Mouse (Mus musculus): ENCODE data around the gene Mrps30. TPM values are rescaled to one million over a fixed set of nuclear protein-coding genes. Genes with fewer than 3 reads are reported as not detected.
A peak's percentile ranks its signal among the peaks of the same experiment; 100 is the strongest.
"Not testable (repeated sequence)": the region's sequence is repeated elsewhere in the genome, so short reads cannot be mapped to it uniquely, and the experiment has no call there.

Gene Mrps30
- 7.4 and 9.9 TPM in 2 replicates for polyA plus RNA-seq (2012; ENCODE audit: insufficient read depth, low replicate concordance)

DNA sequence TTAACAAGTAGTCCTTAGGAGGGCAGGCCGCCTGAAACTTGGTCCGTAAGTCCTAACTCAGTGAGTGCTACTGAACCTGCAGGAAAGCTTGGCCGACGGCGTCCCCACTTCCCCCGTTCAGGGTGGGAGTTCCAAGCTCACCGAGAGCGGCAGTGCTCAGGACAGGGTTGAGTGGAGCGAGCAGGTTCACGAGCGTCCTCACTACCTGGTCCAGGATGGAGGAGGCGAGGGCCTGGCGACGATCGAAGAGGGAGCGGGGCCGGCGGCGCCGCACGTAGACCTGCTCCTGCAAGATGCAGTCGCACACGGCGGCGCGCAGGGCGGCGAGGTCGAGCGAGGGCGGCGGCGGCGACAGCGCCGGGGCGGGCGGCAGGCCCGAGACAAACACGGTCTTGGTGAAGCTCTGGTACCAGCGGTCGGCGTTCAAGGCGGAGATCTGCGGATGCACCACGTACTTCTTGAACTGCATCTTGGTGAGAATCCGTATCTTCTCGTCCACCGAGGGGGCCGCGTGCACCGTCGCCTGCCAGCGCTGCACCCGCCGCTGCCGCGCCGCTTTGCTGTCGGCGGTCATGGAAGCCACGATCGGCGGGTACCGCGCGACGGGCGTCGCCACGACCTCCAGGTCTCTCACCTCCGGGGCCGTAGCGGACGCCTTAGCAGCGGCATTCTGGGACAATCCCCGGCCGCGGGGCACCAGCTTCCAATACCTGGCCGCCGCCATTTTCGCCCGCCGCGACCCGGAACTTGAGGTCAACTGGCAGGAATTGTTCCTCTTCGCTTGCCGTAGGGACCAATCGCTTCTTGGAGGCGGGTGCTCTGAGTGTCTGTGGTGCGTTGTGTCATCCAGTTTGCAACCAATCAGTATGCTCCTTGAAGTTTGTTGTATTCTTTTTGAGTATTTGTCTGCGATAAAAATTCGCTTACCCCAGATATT lies at the start of gene Mrps30, which contains the start of gene B430218F22Rik:
TSS of gene Mrps30 (minus strand) at position 742 of the 937 bp plus-strand sequence.
TSS of gene B430218F22Rik (plus strand) at position 120 of the 937 bp plus-strand sequence.
- Histone ChIP-seq H3K27me3 (replicated peaks) (no peaks in the 10 kb centered on the region), H3K4me3 (replicated peaks) (peak within 1 kb of the TSS; percentile 100), H3K9me3 (no peaks in the 10 kb centered on the region), H3K4me1 (peaks cover 11% of the 10 kb centered on the region), H3K36me3 (replicated peaks; ENCODE audit: low read length) (peaks cover 34% of the 10 kb centered on the region)
- TF ChIP-seq FLI1 (IDR thresholded peaks at IDR 0.05; ENCODE audit: low read length) (no peak), GATA1 (IDR thresholded peaks at IDR 0.05; ENCODE audit: borderline replicate concordance, low read length) (no peak)

GRCm38 (mm10) chr13:118420847-118421246 lies 33.8 kb upstream of the Mrps30 start:
- TF ChIP-seq GATA1 (IDR thresholded peaks at IDR 0.05; ENCODE audit: borderline replicate concordance, low read length), result no peak
- TF ChIP-seq FLI1 (IDR thresholded peaks at IDR 0.05; ENCODE audit: low read length), result no peak
- Histone ChIP-seq H3K36me3 (replicated peaks; ENCODE audit: low read length) (no peaks in the 10 kb centered on the region), H3K27me3 (replicated peaks) (no peaks in the 10 kb centered on the region), H3K4me1 (peaks cover 4% of the 10 kb centered on the region; the same call in 1 of the 2 replicates), H3K4me3 (replicated peaks) (peak overlapping the region; percentile 11), H3K9me3 (no peaks in the 10 kb centered on the region)

DNA sequence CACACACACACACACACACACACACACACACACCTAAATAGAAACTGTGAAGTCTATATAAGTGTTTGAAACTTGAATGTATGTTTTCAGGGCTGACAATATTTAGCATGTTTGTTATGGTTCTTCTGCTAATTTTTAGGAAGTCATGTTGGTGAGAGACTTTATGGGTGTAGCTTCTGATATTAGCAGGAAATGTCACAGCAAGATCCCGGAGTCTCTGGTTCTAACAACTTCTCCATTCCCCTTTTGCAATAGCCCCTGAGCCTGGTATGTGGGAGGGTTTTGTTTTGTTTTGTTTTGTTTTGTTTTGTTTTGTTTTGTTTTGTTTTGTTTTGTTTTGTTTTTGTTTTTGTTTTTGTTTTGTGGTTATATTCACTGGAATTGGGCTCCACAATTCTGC lies 33.4 kb upstream of the Mrps30 start:
- H3K27me3 ChIP-seq (replicated peaks), result no peaks in the 10 kb centered on the region
- H3K36me3 ChIP-seq (replicated peaks; ENCODE audit: low read length), result no peaks in the 10 kb centered on the region
- H3K9me3 ChIP-seq, result no peaks in the 10 kb centered on the region
- peaks cover 4% of the 10 kb centered on the region; the same call in 1 of the 2 replicates for H3K4me1 ChIP-seq
- H3K4me3 ChIP-seq (replicated peaks), result no peak overlapping the region
- TF ChIP-seq GATA1 (IDR thresholded peaks at IDR 0.05; ENCODE audit: borderline replicate concordance, low read length) (no peak), FLI1 (IDR thresholded peaks at IDR 0.05; ENCODE audit: low read length) (no peak)

GRCm38 (mm10) chr13:118418163-118418562 lies 31.1 kb upstream of the Mrps30 start:
- TF ChIP-seq GATA1 (IDR thresholded peaks at IDR 0.05; ENCODE audit: borderline replicate concordance, low read length) (no peak), FLI1 (IDR thresholded peaks at IDR 0.05; ENCODE audit: low read length) (no peak)
- peaks cover 4% of the 10 kb centered on the region; the same call in 1 of the 2 replicates for H3K4me1 ChIP-seq
- no peaks in the 10 kb centered on the region for H3K9me3 ChIP-seq
- no peaks in the 10 kb centered on the region for H3K36me3 ChIP-seq (replicated peaks; ENCODE audit: low read length)
- H3K4me3 ChIP-seq (replicated peaks), result no peak overlapping the region
- no peaks in the 10 kb centered on the region for H3K27me3 ChIP-seq (replicated peaks)

DNA sequence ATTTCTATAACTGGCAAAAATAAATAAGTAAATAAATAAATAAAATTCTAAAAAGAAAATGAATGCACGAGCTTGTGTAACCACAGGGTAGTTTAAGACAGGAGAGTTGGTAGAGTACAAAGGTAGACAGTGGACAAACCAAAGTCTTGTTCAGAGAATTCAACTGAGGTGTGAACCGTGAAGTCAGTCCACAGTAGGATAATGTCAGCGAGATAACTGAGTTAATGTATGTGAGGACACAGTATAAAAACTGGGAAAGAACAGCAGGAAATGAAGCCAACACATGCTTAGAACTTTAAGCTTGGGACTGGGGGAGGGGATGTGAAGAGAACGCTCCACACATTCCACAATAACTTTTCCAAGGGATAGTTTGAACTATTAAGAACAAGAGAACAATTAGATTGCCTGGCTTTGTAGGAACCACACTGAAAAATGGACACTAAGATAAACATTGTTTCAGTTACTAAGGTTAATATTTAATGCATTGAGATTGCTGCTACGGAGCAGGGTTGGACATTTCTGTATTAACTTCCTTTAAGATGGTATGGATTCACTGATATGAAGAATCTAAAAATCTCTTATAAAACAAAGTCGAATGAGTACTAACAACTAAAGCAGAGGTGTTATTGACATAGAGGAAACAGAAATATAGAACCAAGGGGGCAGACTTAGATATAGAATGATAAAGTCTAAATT lies 24.4 kb upstream of the Mrps30 start:
- TF ChIP-seq GATA1 (IDR thresholded peaks at IDR 0.05; ENCODE audit: borderline replicate concordance, low read length) (no peak), FLI1 (IDR thresholded peaks at IDR 0.05; ENCODE audit: low read length) (no peak)
- H3K9me3 ChIP-seq, result no peaks in the 10 kb centered on the region
- H3K27me3 ChIP-seq (replicated peaks), result no peaks in the 10 kb centered on the region
- H3K36me3 ChIP-seq (replicated peaks; ENCODE audit: low read length), result no peaks in the 10 kb centered on the region
- no peak overlapping the region for H3K4me3 ChIP-seq (replicated peaks)
- no peaks in the 10 kb centered on the region for H3K4me1 ChIP-seq

- TF ChIP-seq GATA1 (IDR thresholded peaks at IDR 0.05; ENCODE audit: borderline replicate concordance, low read length), result no peak
- TF ChIP-seq FLI1 (IDR thresholded peaks at IDR 0.05; ENCODE audit: low read length), result no peak
- Histone ChIP-seq H3K4me1 (no peaks in the 10 kb centered on the region), H3K27me3 (replicated peaks) (no peaks in the 10 kb centered on the region), H3K9me3 (no peaks in the 10 kb centered on the region), H3K4me3 (replicated peaks) (no peak overlapping the region), H3K36me3 (replicated peaks; ENCODE audit: low read length) (no peaks in the 10 kb centered on the region)
Observed at GRCm38 (mm10) chr13:118403544-118403943, 16.5 kb upstream of the Mrps30 start.

DNA sequence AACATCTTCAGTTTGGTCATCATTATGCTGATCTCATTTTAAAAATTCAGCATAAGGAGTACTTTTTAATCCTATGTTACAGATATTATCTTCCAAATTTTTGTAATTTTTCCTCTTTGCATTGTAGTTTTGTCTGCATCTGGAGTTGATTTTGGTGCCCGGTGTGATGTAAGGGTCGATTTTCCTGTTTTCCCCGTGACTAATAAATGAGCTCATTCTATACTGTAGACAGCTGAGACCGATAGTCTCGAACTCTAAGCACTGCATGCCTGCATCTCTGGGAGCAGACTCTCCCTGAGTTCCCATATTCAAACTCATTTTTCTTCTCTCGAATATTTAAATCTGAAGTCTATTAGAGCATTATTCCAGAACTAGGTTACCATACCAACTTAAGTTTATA lies 13.3 kb upstream of the Mrps30 start:
- H3K4me3 ChIP-seq (replicated peaks), result no peak overlapping the region
- TF ChIP-seq GATA1 (IDR thresholded peaks at IDR 0.05; ENCODE audit: borderline replicate concordance, low read length), result no peak
- no peak for TF ChIP-seq FLI1 (IDR thresholded peaks at IDR 0.05; ENCODE audit: low read length)
- no peaks in the 10 kb centered on the region for H3K27me3 ChIP-seq (replicated peaks)
- H3K9me3 ChIP-seq, result no peaks in the 10 kb centered on the region
- no peaks in the 10 kb centered on the region for H3K4me1 ChIP-seq
- no peaks in the 10 kb centered on the region for H3K36me3 ChIP-seq (replicated peaks; ENCODE audit: low read length)

- Histone ChIP-seq H3K36me3 (replicated peaks; ENCODE audit: low read length) (no peaks in the 10 kb centered on the region), H3K4me3 (replicated peaks) (no peak overlapping the region), H3K9me3 (no peaks in the 10 kb centered on the region), H3K4me1 (no peaks in the 10 kb centered on the region), H3K27me3 (replicated peaks) (no peaks in the 10 kb centered on the region)
- TF ChIP-seq GATA1 (IDR thresholded peaks at IDR 0.05; ENCODE audit: borderline replicate concordance, low read length) (no peak), FLI1 (IDR thresholded peaks at IDR 0.05; ENCODE audit: low read length) (no peak)
Observed at GRCm38 (mm10) chr13:118395803-118396202, 8.8 kb upstream of the Mrps30 start.

DNA sequence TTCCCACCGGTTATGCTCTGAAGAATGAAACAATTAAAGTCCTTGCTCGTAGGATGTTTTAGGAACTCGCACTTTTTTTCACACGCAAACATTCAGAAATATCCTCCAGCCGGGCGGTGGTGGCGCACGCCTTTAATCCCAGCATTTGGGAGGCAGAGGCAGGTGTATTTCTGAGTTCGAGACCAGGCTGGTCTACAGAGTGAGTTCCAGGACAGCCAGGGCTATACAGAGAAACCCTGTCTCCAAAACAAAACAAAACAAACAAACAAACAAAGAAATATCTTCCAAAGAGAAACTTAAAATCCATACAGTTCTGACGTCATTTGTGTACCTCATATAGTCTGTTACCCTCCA lies 373 bp upstream of the Mrps30 start:
- not testable (repeated sequence) for H3K27me3 ChIP-seq (replicated peaks); H3K9me3 ChIP-seq
- Histone ChIP-seq H3K4me3 (replicated peaks) (peak overlapping the region; percentile 100), H3K4me1 (peaks cover 11% of the 10 kb centered on the region), H3K36me3 (replicated peaks; ENCODE audit: low read length) (peaks cover 28% of the 10 kb centered on the region)

DNA sequence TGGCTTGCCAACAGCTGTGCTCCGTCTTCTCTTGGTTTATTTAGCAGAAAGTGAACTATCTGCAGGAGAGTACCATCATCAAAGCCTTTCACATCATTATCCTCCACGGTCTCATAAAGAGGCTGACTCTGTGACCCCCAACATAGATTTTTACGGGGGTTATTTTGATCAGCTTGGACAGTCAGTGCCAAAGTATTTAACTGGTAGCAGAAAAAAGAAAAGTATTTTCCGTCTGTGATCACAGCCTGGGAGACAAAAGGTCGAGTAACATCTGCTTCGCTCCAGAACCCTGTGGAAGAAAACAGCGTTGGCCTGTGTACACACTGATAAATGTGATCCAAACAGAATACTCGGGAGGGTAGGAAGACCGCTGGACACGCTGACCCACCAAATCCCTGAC lies 6.7 kb downstream of the Mrps30 start:
- Histone ChIP-seq H3K4me3 (replicated peaks) (no peak overlapping the region), H3K4me1 (no peaks in the 10 kb centered on the region; the same call in 1 of the 2 replicates), H3K9me3 (no peaks in the 10 kb centered on the region), H3K27me3 (replicated peaks) (no peaks in the 10 kb centered on the region), H3K36me3 (replicated peaks; ENCODE audit: low read length) (peaks cover 74% of the 10 kb centered on the region)
- TF ChIP-seq FLI1 (IDR thresholded peaks at IDR 0.05; ENCODE audit: low read length) (no peak), GATA1 (IDR thresholded peaks at IDR 0.05; ENCODE audit: borderline replicate concordance, low read length) (no peak)
